Mouse (Mus musculus): ENCODE data around the gene Rfx2.

Rfx2 gene

GRCm38 (mm10) chr17:56751404-56752072 lies 79.3 kb downstream of the Rfx2 start:
- TF ChIP-seq NANOG (IDR thresholded peaks at IDR 0.05; ENCODE audit: borderline replicate concordance, low read length) (no peak), POU5F1 (IDR thresholded peaks at IDR 0.05; ENCODE audit: borderline replicate concordance, low read length) (no peak), CTCF (conservative IDR thresholded peaks at IDR 0.05; ENCODE audit: low read length) (no peak)
- Histone ChIP-seq H3K9me3 (ENCODE audit: low read length) (no peaks in the 10 kb centered on the region), H3K4me1 (replicated peaks; ENCODE audit: low read depth, low read length) (peaks cover 55% of the 10 kb centered on the region), H3K4me3 (replicated peaks; ENCODE audit: low read length) (peak overlapping the region; percentile 66), H3K27me3 (ENCODE audit: insufficient read depth, low read length) (peaks cover 91% of the 10 kb centered on the region), H3K36me3 (ENCODE audit: insufficient read depth, low read length) (no peaks in the 10 kb centered on the region)

DNA sequence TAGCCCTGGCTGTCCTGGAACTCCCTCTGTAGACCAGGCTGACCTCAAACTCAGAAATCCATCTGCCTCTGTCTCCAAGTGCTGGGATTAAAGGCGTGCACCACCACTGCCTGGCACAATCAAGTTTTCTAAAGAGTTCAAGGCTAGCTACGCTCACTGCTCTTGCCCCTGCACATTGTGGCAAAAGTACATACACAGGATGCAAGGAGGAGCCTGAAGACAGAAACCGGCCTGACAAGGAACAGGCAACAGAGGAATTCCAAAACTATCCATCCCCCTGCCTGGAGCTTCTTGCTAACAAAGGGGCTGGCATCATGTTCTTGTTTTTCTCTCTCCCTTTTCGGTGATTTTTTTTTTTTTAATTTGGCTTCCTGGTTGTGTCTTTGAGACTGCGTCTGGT lies 86.6 kb downstream of the Rfx2 start:
- Histone ChIP-seq H3K27me3 (ENCODE audit: insufficient read depth, low read length) (peaks cover 51% of the 10 kb centered on the region), H3K4me3 (replicated peaks; ENCODE audit: low read length) (no peak overlapping the region), H3K9me3 (ENCODE audit: low read length) (no peaks in the 10 kb centered on the region), H3K4me1 (replicated peaks; ENCODE audit: low read depth, low read length) (peaks cover 21% of the 10 kb centered on the region), H3K36me3 (ENCODE audit: insufficient read depth, low read length) (no peaks in the 10 kb centered on the region)
- TF ChIP-seq CTCF (conservative IDR thresholded peaks at IDR 0.05; ENCODE audit: low read length) (no peak), NANOG (IDR thresholded peaks at IDR 0.05; ENCODE audit: borderline replicate concordance, low read length) (no peak), POU5F1 (IDR thresholded peaks at IDR 0.05; ENCODE audit: borderline replicate concordance, low read length) (no peak)

DNA sequence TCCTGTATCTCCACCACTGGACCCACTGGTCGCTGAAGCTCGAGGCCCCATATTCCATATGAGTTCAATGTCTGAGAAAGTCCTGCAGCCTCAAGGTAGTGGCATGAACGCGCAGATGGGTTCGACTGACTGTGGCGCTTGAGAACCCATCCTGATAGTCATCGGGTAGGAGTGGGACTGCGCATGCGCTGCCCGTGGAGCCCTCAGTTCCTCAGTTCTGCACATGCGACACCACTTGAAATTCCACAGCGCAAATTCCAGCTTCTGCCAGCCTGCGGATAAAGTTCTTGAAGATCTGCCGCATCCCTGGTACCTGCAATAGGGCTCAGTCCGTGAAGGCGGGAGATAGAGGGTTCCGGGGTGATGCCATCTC lies 90.0 kb downstream of the Rfx2 start:
- peak overlapping the region; percentile 74 for H3K4me3 ChIP-seq (replicated peaks; ENCODE audit: low read length)
- TF ChIP-seq CTCF (conservative IDR thresholded peaks at IDR 0.05; ENCODE audit: low read length) (no peak), POU5F1 (IDR thresholded peaks at IDR 0.05; ENCODE audit: borderline replicate concordance, low read length) (no peak), NANOG (IDR thresholded peaks at IDR 0.05; ENCODE audit: borderline replicate concordance, low read length) (no peak)
- H3K4me1 ChIP-seq (replicated peaks; ENCODE audit: low read depth, low read length): peaks cover 21% of the 10 kb centered on the region
- H3K9me3 ChIP-seq (ENCODE audit: low read length): no peaks in the 10 kb centered on the region
- peaks cover 56% of the 10 kb centered on the region for H3K27me3 ChIP-seq (ENCODE audit: insufficient read depth, low read length)
- no peaks in the 10 kb centered on the region for H3K36me3 ChIP-seq (ENCODE audit: insufficient read depth, low read length)

GRCm38 (mm10) chr17:56740118-56740787 lies 90.6 kb downstream of the Rfx2 start:
- Histone ChIP-seq H3K36me3 (ENCODE audit: insufficient read depth, low read length) (no peaks in the 10 kb centered on the region), H3K27me3 (ENCODE audit: insufficient read depth, low read length) (peaks cover 58% of the 10 kb centered on the region), H3K4me3 (replicated peaks; ENCODE audit: low read length) (no peak overlapping the region), H3K4me1 (replicated peaks; ENCODE audit: low read depth, low read length) (peaks cover 21% of the 10 kb centered on the region), H3K9me3 (ENCODE audit: low read length) (no peaks in the 10 kb centered on the region)
- TF ChIP-seq CTCF (conservative IDR thresholded peaks at IDR 0.05; ENCODE audit: low read length): no peak
- no peak for TF ChIP-seq POU5F1 (IDR thresholded peaks at IDR 0.05; ENCODE audit: borderline replicate concordance, low read length)
- TF ChIP-seq NANOG (IDR thresholded peaks at IDR 0.05; ENCODE audit: borderline replicate concordance, low read length): no peak

GRCm38 (mm10) chr17:56738221-56738620 lies 92.6 kb downstream of the Rfx2 start:
- H3K27me3 ChIP-seq (ENCODE audit: insufficient read depth, low read length): peaks cover 64% of the 10 kb centered on the region
- no peaks in the 10 kb centered on the region for H3K36me3 ChIP-seq (ENCODE audit: insufficient read depth, low read length)
- H3K4me3 ChIP-seq (replicated peaks; ENCODE audit: low read length): no peak overlapping the region
- TF ChIP-seq NANOG (IDR thresholded peaks at IDR 0.05; ENCODE audit: borderline replicate concordance, low read length): no peak
- no peak for TF ChIP-seq POU5F1 (IDR thresholded peaks at IDR 0.05; ENCODE audit: borderline replicate concordance, low read length)
- no peak for TF ChIP-seq CTCF (conservative IDR thresholded peaks at IDR 0.05; ENCODE audit: low read length)
- H3K4me1 ChIP-seq (replicated peaks; ENCODE audit: low read depth, low read length): peaks cover 15% of the 10 kb centered on the region
- H3K9me3 ChIP-seq (ENCODE audit: low read length): no peaks in the 10 kb centered on the region

GRCm38 (mm10) chr17:56736534-56736933 lies 94.3 kb downstream of the Rfx2 start:
- peaks cover 17% of the 10 kb centered on the region for H3K4me1 ChIP-seq (replicated peaks; ENCODE audit: low read depth, low read length)
- no peaks in the 10 kb centered on the region for H3K36me3 ChIP-seq (ENCODE audit: insufficient read depth, low read length)
- H3K27me3 ChIP-seq (ENCODE audit: insufficient read depth, low read length): peaks cover 70% of the 10 kb centered on the region
- TF ChIP-seq CTCF (conservative IDR thresholded peaks at IDR 0.05; ENCODE audit: low read length): peak; percentile 77
- TF ChIP-seq NANOG (IDR thresholded peaks at IDR 0.05; ENCODE audit: borderline replicate concordance, low read length): no peak
- TF ChIP-seq POU5F1 (IDR thresholded peaks at IDR 0.05; ENCODE audit: borderline replicate concordance, low read length): no peak
- H3K4me3 ChIP-seq (replicated peaks; ENCODE audit: low read length): no peak overlapping the region
- H3K9me3 ChIP-seq (ENCODE audit: low read length): no peaks in the 10 kb centered on the region

DNA sequence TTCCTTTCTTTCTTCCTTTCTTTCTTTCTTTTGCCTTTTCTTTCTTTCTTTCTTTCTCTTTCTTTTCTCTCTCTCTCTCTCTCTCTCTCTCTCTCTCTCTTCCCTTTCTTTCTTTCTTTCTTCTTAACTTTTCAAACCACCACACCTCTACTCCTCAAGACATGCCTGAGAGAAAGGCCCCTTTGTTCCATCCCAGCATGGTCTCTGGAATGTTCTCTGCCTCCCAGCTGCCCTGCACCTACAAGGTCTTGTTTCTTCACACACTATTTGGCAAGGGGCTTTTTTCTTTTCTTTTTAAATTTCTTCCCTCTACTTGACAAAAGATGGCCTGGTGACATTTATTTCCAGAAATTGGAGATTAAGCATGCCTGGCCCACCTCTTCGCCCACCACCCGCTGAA lies 101.2 kb downstream of the Rfx2 start:
- Histone ChIP-seq H3K36me3 (ENCODE audit: insufficient read depth, low read length) (no peaks in the 10 kb centered on the region), H3K4me3 (replicated peaks; ENCODE audit: low read length) (no peak overlapping the region), H3K4me1 (replicated peaks; ENCODE audit: low read depth, low read length) (peaks cover 58% of the 10 kb centered on the region), H3K27me3 (ENCODE audit: insufficient read depth, low read length) (peaks cover 40% of the 10 kb centered on the region), H3K9me3 (ENCODE audit: low read length) (no peaks in the 10 kb centered on the region)
- TF ChIP-seq NANOG (IDR thresholded peaks at IDR 0.05; ENCODE audit: borderline replicate concordance, low read length) (no peak), POU5F1 (IDR thresholded peaks at IDR 0.05; ENCODE audit: borderline replicate concordance, low read length) (no peak), CTCF (conservative IDR thresholded peaks at IDR 0.05; ENCODE audit: low read length) (no peak)

- Histone ChIP-seq H3K9me3 (ENCODE audit: low read length) (no peaks in the 10 kb centered on the region), H3K36me3 (ENCODE audit: insufficient read depth, low read length) (peaks cover under 1% of the 10 kb centered on the region; the same call in 1 of the 2 replicates), H3K4me3 (replicated peaks; ENCODE audit: low read length) (0 out of 2 replicates have a peak overlapping the region, but pooled peaks have one; percentile 57), H3K4me1 (replicated peaks; ENCODE audit: low read depth, low read length) (peaks cover 63% of the 10 kb centered on the region), H3K27me3 (ENCODE audit: insufficient read depth, low read length) (peaks cover 35% of the 10 kb centered on the region)
- TF ChIP-seq POU5F1 (IDR thresholded peaks at IDR 0.05; ENCODE audit: borderline replicate concordance, low read length): no peak
- no peak for TF ChIP-seq CTCF (conservative IDR thresholded peaks at IDR 0.05; ENCODE audit: low read length)
- TF ChIP-seq NANOG (IDR thresholded peaks at IDR 0.05; ENCODE audit: borderline replicate concordance, low read length): no peak
These were observed 101.7 kb downstream of the Rfx2 start for GRCm38 (mm10) chr17:56729151-56729550.
